Mouse (Mus musculus) olfactory bulb, adult 2 months (tissue): ENCODE measurements around the gene Gpr35.
"Not testable (repeated sequence)": the region's sequence is repeated elsewhere in the genome, so short reads cannot be mapped to it uniquely, and the experiment has no call there.

Source experiments
- CTCF ChIP-seq: fragments of 200-500 bp; IDR thresholded peaks from 2 replicates; pipeline ENCODE4 v1.5.1; 2012; ENCODE audit warnings: low read depth, mild to moderate bottlenecking, low read length, moderate library complexity; ENCODE audit not compliant: insufficient read depth
- POLR2A ChIP-seq: fragments of 200-500 bp; IDR thresholded peaks from 2 replicates; pipeline ENCODE4 v1.6.1; 2012; ENCODE audit warnings: mild to moderate bottlenecking, low read depth, low read length, moderate library complexity; ENCODE audit not compliant: insufficient read depth

GRCm38 (mm10) chr1:92970791-92971190 lies 20.1 kb downstream of the Gpr35 start:
- TF ChIP-seq POLR2A, CTCF: not testable (repeated sequence)
